Mouse (Mus musculus) megakaryocyte, adult 5-6 weeks (primary cell): Measurements from ENCODE around the gene Ubac1. TPM values are rescaled to one million over a fixed set of nuclear protein-coding genes. Genes with fewer than 3 reads are reported as not detected.

Source experiments
- ATAC-seq: 2 replicates; pipeline ENCODE4 v1.8.0; 2016; ENCODE audit warnings: mild to moderate bottlenecking, inconsistent platforms; ENCODE audit not compliant: poor library complexity, severe bottlenecking
- total RNA-seq, 2 experiments: library from RNA; stranded (forward) in 1 of 2; stranded (reverse) in 1 of 2; fragments of 153-499, 151-499 nt in 1 of 2; fragments of 221-1000, 200-1000 nt in 1 of 2; gene quantifications; 2 replicates each; pipeline versions ENCODE4 v1.2.3 to v1.2.4; 2015 to 2017

The Ubac1 gene
- total RNA-seq (2015) (39.8 TPM in 2 replicates), total RNA-seq (2017) (19.0 and 20.9 TPM in 2 replicates)

DNA sequence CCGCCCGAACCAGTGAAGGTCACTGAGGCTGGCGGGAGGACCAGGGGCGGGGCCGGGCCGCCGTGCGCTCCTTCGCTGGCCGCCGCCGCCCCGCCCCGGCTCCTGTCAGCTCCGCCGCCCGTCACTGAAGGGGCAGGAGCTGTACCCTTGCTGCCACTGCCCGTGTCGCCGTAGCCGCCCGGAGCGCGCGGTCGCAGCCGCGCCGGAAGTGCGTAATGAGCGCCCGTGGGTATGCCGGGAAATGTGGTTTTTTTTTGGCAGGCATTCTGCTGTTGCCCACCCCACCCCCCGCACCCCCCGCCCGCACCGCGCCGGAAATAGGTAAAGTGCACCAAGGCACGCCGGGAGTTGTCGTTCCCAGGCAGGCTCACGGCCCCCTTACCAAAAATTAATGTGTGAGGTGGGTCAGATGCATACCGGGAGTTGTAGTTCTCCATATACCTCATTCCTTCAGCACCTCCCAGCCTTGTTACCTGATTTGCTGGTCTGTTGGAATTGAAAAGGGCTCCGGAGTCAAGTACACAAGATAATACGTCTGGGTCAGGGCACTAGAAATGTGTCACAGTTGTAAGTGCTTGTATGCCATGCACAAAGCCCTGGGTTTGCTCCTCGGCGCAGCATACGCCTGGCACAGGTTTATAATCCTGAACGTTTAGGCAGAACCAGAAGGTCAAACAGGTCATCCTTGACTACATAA, at the start of gene Ubac1:
Gene Ubac1, minus strand, starts transcription at position 187 of the 697 bp plus-strand sequence.
- ATAC-seq, result peak; percentile 94

DNA sequence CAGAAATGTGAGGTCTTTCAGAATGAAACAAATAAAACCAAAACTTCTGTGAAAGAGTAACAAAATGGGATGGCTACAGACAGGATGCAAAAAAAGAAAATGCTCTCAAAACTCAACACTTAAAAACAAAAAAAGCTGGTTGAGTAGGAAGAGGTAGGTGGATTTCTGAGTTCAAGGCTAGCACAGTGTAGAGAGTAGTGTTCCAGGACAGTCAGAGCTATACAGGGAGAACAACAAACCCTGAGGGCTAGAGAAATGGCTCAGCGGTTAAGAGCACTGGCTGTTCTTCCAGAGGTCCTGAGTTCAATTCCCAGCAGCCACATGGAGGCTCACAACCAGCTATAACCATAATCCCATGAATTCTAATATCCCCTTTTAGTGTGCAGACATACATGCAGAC, 47.0 kb upstream of the Ubac1 start:
- ATAC-seq, result no peak

DNA sequence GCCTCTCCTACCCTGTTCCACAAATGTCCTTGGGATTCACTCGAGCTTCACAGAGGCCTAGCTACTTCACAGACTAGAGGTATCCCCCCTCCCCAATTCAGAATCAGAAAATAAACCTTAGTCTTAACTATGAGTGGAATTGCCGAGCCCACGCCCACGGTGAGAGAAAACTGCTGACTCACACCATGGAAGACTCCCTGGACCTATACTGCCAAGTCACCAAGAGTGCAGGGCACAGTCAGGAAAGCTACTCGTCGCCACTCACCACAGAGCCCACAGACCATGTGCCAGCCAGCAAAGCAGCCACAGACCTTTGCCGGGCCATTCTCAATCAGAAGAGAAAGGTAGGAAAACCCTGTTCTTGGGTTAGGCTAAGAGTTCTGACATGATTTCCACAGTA, 46.6 kb upstream of the Ubac1 start:
- ATAC-seq, result no peak

DNA sequence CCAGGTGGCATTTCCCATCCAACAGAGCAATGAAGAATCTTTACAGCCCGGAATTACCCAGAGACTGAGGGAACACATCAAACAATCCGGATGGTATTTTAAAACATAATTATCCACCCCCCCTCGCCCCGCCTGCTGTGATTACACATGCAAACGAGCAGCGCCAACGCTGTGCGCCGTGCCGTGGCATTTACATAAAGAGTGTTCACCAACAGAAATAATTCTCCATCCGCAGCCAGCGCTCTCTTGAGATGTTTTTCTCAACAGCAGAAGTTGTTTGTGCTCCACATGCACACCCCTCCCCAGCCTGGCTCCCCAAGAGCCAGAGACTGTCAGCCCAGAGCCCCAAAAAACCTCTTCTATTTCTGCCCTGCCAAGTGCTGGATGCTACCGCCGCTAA, 45.0 kb upstream of the Ubac1 start:
- no peak for ATAC-seq

DNA sequence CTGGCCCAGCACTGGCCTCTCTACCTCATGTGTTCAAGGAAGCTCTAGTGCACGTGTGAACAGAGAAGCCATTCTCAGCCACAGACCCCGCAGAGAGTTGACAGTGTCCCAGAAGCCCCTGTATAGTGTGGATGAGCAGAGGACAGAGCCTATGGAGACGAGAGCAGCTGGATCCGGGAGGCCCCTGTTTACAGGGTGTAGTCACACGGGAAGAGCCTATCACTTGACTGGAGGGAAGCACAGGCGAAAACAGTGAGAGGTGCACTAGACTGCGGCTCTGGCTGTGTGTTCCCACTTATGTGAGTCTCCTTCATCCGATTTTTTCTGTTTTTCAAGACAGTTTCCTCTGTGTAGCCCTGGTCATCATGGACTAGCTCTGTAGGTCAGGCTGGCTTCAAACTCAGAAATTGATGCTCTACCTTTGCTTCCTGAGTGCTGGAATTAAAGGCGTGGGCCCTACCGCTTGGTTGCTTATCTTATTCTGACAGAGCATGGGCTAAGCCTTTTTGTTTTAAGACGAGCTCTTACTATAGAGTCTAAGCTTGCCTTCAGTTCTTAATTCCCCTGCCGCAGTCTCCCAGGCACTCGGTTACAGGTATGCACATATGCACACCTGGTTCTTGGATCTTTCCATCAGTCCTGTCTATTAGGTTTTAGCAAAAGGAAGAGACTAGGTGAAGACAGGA, 41.3 kb upstream of the Ubac1 start:
- no peak for ATAC-seq

DNA sequence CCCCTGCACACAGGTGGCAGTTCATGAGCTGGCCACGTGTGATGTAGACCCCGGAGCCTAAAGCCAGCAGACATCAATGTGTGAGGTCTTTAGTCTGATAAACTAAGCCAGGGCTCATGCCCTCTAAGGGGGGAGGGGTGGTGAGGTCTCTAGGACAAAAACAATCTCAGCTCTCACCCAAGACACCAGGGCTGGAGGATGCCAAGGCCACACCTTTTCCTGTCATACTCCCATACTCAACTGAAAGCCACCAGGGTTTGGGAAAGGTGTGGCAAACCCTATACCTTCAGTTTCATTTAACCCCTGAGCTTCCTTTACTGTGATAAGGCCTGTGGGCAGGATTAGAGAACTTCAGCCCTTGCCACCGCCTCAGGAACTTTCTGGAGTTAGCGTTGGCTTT, 40.7 kb upstream of the Ubac1 start:
- no peak for ATAC-seq

DNA sequence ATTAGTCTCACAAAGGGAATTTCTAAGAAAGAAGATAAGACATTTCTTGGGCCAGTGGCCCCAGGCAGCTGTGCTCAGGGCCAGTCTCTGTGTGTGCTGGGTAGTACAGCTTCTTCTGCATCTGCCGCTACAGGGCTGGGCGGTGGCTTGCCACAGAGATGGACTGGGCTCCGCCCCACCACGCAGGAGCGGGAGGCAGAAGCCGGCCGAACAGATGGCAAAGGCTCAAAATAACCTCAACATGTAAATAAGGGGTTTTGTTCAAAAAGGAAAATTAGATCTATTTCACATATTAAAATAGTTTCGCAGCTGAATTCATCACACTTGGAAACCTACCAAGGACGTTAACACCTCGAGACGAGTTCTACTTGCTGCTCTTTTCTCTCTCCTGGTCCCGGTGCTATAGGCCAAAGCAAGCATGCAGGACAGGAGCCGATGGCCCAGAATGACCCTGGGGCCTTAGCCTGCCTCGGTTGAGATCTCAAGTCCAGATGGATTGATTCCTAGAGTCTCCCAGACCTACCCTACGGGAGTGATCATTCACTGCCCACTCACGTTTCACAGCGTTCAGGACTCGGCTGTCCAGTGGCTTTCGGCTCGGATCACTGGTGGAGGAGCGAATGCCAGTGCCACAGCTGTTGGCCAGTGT, 39.6 kb upstream of the Ubac1 start:
- no peak for ATAC-seq

DNA sequence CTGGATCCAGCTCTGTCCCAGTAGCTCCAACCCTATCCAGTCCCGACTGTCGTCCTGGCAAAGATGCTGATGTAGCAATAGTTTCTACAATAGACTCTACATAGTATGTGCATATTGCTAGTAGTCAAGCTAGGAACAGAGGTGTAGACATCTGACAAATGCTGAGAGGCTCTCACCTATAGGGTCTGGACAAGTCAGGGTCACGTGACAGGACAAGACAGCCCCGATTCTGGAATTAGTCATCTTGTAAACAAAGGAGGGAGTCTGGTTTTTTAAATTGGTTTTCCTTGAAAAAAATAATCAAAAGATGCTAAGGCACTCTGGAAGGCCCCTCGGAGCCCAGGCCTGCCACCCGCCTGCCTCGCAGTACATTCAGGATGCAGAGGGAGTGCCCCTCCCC, 35.5 kb upstream of the Ubac1 start:
- ATAC-seq, result no peak

DNA sequence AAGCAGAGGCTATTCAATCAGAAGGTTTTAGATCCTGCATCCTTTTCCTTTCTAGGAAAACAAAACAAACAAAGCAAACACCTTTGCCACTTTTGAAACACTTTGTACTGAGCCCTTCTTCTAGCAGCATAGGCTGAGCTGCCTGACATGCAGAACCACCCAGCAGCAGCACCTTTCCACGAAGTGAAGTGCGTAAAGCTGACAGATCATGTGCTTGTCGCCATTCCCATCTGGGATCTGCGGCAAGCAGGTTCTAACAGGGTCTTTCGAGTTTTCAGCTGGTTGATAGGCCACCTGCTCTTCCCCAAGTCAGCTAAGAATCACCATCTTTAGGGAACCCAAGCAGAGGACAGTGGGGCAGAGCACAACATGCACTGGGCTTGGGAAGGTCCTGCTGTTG, 34.7 kb upstream of the Ubac1 start:
- no peak for ATAC-seq

DNA sequence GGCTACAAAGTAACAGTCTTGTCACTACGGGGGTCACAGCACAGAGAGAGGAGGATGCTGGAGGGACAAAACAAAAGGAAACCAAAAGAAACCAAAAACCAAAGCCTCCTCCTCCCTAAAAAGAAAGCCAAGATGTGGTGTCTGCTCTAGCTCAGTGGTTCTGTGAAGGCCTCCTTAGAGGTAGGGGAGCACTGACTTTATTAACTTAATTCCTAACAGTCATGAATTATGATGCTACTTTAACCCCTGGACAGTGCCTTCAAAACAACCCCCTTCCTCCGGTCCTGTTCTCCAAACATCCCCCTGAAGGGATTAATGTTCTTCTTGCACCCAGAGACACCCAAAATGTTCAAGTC, 34.2 kb upstream of the Ubac1 start:
- no peak for ATAC-seq

DNA sequence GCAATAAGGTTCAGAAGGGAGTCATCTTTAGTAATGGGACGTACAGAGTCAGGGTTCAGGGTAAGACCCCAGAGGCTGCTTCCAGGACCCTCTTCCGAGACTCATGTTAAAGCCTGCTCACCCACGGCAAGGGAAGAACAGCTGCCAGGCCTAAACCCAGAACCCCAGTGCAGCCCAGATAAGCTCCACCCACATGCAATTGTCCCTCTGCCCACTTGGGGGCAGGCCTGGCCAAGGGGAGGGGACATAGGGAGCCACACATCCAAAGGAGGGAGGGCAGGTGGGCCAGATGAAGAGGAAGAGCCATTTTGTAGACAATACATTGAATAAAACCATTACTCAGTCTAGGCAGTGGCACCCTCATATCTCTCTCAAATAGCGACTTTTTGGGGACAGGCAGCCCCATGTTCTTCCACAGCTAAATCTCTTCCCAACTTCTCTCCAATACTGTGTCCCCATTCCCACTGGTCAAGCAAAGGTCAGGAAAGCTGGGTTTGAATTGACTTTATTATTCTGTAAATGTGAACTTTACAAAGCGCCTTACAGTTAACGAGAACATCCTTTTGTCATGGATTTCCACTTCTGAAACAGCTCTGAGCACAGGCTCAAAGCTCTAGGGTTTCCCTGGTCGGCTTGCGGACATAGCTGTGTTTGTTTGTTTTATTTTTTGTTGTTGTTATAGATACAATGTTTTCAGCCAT, 33.6 kb upstream of the Ubac1 start:
- peak; percentile 90 for ATAC-seq

DNA sequence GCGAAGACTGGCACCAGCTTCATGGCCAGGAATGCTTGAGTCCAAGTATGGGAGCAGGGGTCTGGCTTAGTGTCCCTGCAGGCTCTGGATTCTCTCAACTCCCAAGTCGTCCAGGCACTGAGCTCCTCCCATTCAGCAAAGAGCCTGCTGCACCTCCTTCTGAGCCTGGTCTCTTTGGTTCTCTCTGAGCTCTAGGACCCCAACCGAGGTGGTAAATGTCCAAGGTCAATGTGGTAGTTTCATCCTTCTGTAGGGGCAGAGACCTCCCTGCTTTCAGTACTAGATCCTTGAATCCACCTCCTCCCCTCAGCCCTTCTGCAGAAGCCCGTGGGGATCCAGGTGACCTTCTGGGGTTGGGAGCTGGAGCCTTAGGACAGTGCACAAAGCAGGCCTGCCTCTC, 31.3 kb upstream of the Ubac1 start:
- no peak for ATAC-seq

DNA sequence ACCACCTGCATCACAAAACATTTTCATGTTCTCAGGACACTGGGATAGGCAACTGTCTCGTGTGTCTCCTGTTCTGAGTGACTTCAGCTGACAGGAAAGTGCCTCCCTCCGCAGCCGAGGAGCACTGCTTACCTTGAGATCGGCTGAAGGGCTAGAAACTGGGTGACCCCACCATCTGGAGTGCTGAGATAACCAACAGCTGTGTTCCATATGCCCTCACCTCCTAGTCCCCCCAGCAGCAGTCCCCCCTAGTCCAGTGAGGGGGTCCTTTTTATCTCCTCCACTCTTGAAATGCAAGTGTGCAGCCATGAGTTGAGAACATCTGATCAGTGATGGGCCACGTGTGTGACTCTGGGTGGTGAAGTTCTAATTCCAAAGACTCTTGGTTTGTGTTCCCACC, 27.3 kb upstream of the Ubac1 start:
- no peak for ATAC-seq

DNA sequence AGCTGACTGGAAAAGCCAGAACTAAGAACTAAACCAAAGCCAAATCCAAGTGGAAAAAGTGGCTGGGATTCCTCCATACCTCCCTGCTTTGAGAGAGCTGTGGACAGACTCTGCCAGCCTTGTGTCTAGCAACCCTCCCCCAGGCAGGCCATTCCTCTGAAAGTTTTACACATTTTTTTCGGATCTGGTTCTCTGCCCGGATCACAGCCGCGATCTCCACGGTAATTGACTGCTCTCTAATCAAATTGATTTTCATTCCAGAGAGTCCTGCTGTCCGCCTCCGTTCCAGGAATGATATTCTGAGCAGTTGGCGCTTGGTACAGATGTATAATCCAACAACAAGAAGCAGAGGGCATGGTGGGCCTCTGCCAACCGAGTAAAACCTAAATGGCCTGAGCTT, 22.7 kb upstream of the Ubac1 start:
- no peak for ATAC-seq

DNA sequence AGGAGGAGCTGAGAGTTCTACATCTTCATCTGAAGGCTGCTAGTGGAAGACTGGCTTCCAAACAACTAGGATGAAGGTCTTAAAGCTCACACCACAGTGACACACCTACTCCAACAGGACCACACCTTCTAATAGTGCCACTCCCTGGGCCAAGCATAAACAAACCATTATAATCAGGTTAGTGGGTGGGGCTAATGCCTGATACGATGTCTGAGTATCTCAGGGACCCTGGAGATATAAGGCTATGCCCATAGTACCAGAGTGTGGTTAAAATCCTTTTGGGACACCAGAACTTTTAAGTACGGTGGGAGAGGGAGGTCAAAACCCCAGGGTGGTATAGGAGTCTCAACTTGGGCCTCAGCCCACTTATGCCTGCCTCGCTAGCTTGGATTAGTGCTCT, 21.1 kb upstream of the Ubac1 start:
- ATAC-seq, result no peak

DNA sequence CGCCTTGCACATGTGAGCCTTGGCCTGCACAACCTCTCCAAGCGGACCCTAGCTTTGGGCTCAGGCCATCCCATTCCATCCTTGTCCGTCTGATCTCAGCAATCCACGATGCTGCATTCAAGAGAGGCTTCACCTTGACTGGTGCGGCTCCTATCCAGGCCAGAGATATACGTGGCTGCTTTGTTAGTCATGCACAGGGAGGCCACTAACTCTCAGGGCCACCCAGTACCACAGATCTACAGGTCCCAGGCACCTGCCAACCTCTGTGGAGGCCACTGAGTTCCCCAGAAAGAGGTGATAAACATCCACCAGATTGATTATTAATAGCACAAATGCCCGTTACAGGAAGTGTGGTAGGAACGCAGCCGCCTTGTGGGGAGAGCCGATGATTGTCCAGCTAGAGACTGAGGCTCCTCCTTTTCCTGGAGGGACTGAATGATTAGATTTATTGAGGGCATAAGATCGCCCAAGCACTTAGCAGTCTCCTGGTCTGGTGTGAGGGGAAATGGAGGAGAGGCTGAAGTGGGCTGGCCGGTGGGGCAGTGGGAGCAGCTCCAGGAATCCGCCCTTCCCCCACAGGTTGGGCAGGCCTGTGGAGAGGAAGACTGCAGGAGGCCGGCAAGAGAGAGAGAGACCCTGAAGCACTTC, 19.7 kb upstream of the Ubac1 start:
- ATAC-seq, result no peak

DNA sequence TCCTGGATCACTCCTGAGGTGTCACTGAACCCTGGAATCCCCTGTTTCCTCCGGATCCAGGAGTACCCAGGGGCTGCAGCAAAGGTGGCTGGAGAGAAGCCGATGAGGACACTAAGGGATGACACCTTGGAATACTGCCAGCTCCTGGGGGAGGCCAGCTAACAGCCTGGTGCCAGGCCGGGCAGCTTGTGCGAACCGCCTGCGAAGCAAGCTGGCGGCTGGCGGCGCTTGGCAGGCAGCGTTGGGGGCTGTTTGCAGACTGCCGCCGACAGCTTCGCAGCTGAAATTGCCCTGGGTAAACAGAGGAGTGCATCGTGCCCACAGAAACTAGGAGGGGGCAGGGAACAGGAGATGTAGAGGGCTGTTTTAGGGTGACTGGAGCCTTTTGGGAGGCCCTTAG, 18.4 kb upstream of the Ubac1 start:
- no peak for ATAC-seq

DNA sequence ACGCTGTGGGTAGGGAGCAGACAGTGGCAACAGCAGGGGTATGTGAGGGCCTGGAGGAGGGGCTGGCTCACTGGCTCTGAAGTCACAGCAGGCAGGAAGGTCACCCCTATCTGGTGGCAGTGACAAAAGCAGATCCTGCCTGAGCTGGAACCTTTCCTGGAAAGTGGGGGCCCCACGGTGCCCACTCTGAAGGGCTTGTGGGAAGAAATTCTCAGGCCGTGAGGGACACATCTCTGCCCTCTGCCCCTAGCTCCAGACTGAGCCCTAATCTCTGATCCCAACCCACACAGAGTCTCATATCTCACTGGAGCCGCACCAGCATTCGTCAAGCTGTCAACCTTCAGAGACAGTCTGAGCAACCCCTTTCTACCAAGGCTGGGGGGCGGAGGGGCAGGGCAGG, 15.8 kb upstream of the Ubac1 start:
- ATAC-seq, result no peak

DNA sequence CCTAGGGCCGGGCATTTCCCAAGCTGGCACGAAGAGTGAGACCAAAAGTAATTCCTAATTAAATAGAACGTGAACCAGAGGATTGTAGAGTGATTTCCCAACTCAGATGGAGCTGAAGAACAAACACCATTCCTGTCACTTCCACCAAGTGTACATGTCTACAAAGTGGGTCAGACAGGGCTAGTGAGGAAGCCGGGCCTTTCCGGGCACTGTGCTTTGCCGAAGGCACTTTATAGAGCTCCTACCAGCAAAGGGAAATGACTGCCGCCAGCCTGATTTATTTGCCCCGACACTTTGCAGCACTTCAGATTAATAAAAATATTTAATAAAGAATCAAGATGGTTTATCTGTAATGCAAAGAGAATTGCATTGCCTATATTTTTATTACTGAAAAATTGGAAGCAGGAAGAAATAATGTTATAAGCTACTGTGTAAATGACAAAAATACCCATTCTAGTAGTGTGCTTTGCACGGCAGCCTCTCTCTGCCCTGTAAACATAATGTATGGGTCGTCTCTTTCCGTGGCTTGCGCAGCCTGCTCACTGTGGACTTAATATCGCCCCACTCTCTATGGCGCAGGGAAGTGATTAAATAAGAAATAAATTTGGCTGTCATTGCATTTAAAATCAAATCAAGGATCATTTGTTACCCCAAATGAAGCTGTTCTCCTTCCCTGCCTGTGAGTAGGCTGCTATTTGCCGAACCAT, 12.9 kb upstream of the Ubac1 start:
- no peak for ATAC-seq

DNA sequence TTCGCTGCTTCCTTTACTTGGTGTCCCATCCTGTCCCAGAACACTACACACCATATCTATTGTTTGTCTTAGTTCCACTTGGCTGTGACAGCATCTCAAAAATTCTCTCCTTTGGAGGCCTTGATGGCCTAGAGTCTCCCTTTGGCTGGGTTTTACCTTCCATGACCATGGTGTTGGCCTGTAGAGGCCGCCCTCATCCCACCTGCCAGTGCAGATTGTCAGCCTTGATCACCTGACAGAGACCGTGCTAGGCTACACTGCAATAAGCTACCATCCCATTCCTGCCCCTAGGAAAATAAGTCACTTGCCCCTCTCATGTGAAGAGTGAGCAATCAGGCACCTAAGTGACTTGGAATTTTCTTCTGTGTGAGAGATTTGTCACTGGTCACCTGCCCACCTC, 8.7 kb upstream of the Ubac1 start:
- no peak for ATAC-seq
